Mouse (Mus musculus) right cerebral cortex, adult 2 months (tissue): ENCODE measurements at regions not wholly inside any gene's neighbourhood (a gene's known extent, or its start where the extent isn't known, plus 50 kb on each side); places are given as distances from the start of the nearest gene placed in this dataset.
"Not testable (repeated sequence)": the region's sequence is repeated elsewhere in the genome, so short reads cannot be mapped to it uniquely, and the experiment has no call there.

Experiments
- DNase-seq, 2 experiments: peaks; one replicate each; pipeline ENCODE4 v3.0.0; 2021 to 2022; ENCODE audit warnings: low spot score in 2 of 2

GRCm38 (mm10) chr4:55279351-55279750 is 70.5 kb upstream of the Rad23b start:
- DNase-seq = not testable (repeated sequence)

- no peak for DNase-seq
Measured at GRCm38 (mm10) chr4:55280706-55281105, 69.1 kb upstream of the Rad23b start.

- DNase-seq = no peak
Measured at GRCm38 (mm10) chr4:55281486-55282096, 68.3 kb upstream of the Rad23b start.

GRCm38 (mm10) chr4:55282474-55282873 is 67.4 kb upstream of the Rad23b start:
- DNase-seq = no peak

GRCm38 (mm10) chr4:55284722-55285225 is 65.1 kb upstream of the Rad23b start:
- DNase-seq = no peak

- no peak for DNase-seq
Measured at GRCm38 (mm10) chr4:55285641-55286040, 64.2 kb upstream of the Rad23b start.

GRCm38 (mm10) chr4:55288456-55288855 is 61.4 kb upstream of the Rad23b start:
- no peak for DNase-seq

- DNase-seq = no peak
Measured at GRCm38 (mm10) chr4:55292277-55292676, 57.6 kb upstream of the Rad23b start.

- DNase-seq = no peak
Measured at GRCm38 (mm10) chr4:55292701-55293100, 57.1 kb upstream of the Rad23b start.

- peak in 1 of 2 experiments; percentile 4 for DNase-seq
Measured at GRCm38 (mm10) chr4:55293347-55294079, 56.3 kb upstream of the Rad23b start.

- peak; percentile 37 to 53 for DNase-seq
Measured at GRCm38 (mm10) chr4:55294255-55294687, 55.6 kb upstream of the Rad23b start.

GRCm38 (mm10) chr4:55297841-55298240 is 52.0 kb upstream of the Rad23b start:
- DNase-seq = no peak
